Comparison of ENCODE assay signal across 27 mouse cellular contexts in genomic region chr11:51593368-51593767, GRCm38 (mm10). TPM values are rescaled to one million over a fixed set of nuclear protein-coding genes. Genes with fewer than 3 reads are reported as not detected.
DNase-seq lines count a peak whose midpoint lies in the region; ATAC-seq and TF ChIP-seq lines count a peak whose summit lies in the region.
"Had no signal": no experiment of that assay in that cellular context is flagged by ENCODE, and none has a peak within 500 bp of the region (broad histone marks: within the 10 kb centered on the region; RNA-seq: fewer than 3 reads in every experiment).

No protein-coding gene starts in this region.

- no peak overlapping the region for H3K9ac ChIP-seq in forebrain, embryonic 11.5 days (ENCODE audit: low read length)
- no peak overlapping the region for H3K9ac ChIP-seq in forebrain, embryonic 16.5 days (replicated peaks; ENCODE audit: low read depth, low read length)
- no peak overlapping the region for H3K9ac ChIP-seq in hindbrain, embryonic 13.5 days
- H3K9ac ChIP-seq in hindbrain, postnatal 0 days (replicated peaks; ENCODE audit: low read length) = no peak overlapping the region
- no peak overlapping the region for H3K9ac ChIP-seq in liver, embryonic 12.5 days
- H3K9ac ChIP-seq: embryonic facial prominence, embryonic 13.5 days; embryonic facial prominence, embryonic 15.5 days; forebrain, embryonic 15.5 days had no signal

- peak; percentile 21 for TF ChIP-seq POLR2A in myocyte (IDR thresholded peaks at IDR 0.05; ENCODE audit: insufficient read length, low read depth)

- no peak overlapping the region for H3K27ac ChIP-seq in forebrain, embryonic 11.5 days (ENCODE audit: low read depth, low read length)
- no peak overlapping the region for H3K27ac ChIP-seq in forebrain, embryonic 16.5 days (ENCODE audit: low read length)
- peak overlapping the region; percentile 5; the same call in 1 of the 2 replicates for H3K27ac ChIP-seq in hindbrain, embryonic 13.5 days
- no peak overlapping the region for H3K27ac ChIP-seq in hindbrain, postnatal 0 days
- 0 out of 2 replicates have a peak overlapping the region, but pooled peaks have one; percentile 1 for H3K27ac ChIP-seq in liver, embryonic 12.5 days
- H3K27ac ChIP-seq: embryonic facial prominence, embryonic 13.5 days; embryonic facial prominence, embryonic 15.5 days; forebrain, embryonic 10.5 days; forebrain, embryonic 15.5 days had no signal

- no peak overlapping the region for H3K4me3 ChIP-seq in forebrain, embryonic 11.5 days (ENCODE audit: low read depth, low read length)
- H3K4me3 ChIP-seq in forebrain, embryonic 16.5 days (replicated peaks; ENCODE audit: low read length) = no peak overlapping the region
- H3K4me3 ChIP-seq in hindbrain, embryonic 13.5 days = no peak overlapping the region
- H3K4me3 ChIP-seq in hindbrain, postnatal 0 days (ENCODE audit: low read length) = no peak overlapping the region
- no peak overlapping the region for H3K4me3 ChIP-seq in liver, embryonic 12.5 days
- H3K4me3 ChIP-seq in myocyte = no peak overlapping the region
- H3K4me3 ChIP-seq: embryonic facial prominence, embryonic 13.5 days; embryonic facial prominence, embryonic 15.5 days; erythroblast, embryonic 14.5 days; forebrain, embryonic 10.5 days; forebrain, embryonic 15.5 days had no signal

- no peak overlapping the region for H3K4me2 ChIP-seq in forebrain, embryonic 11.5 days (ENCODE audit: low read depth, low read length, severe bottlenecking)
- no peak overlapping the region for H3K4me2 ChIP-seq in forebrain, embryonic 16.5 days (ENCODE audit: low read length)
- no peak overlapping the region for H3K4me2 ChIP-seq in hindbrain, embryonic 13.5 days
- no peak overlapping the region for H3K4me2 ChIP-seq in hindbrain, postnatal 0 days (ENCODE audit: low read depth, low read length)
- no peak overlapping the region for H3K4me2 ChIP-seq in liver, embryonic 12.5 days
- no peak overlapping the region for H3K4me2 ChIP-seq in myocyte (ENCODE audit: low read depth)
- H3K4me2 ChIP-seq: embryonic facial prominence, embryonic 13.5 days; embryonic facial prominence, embryonic 15.5 days; forebrain, embryonic 15.5 days had no signal

- peak; percentile 47 for DNase-seq in forebrain, embryonic 11.5 days (ENCODE audit: low spot score)
- no peak for DNase-seq in hindbrain, postnatal 0 days (ENCODE audit: low spot score)
- no peak for DNase-seq in liver
- no peak for DNase-seq in layer of hippocampus, postnatal 10 days (ENCODE audit: low spot score in 2 of 2)
- DNase-seq: adrenal gland, adult 2 months; adrenal gland, postnatal 10 days; adrenal gland, postnatal 25 days; B cell, adult 2 months; cerebellum, adult 11 months; cerebellum, adult 18-20 months; cerebellum, adult 8-10 months; cerebellum, adult 9-11 months; cerebellum, postnatal 14 days; cerebellum, postnatal 36 days; embryo, embryonic 11 days had no signal

- no peaks in the 10 kb centered on the region for H3K9me3 ChIP-seq in forebrain, embryonic 11.5 days (ENCODE audit: control insufficient read depth, low read length)
- no peaks in the 10 kb centered on the region for H3K9me3 ChIP-seq in forebrain, embryonic 16.5 days (ENCODE audit: control insufficient read depth, low read length)
- no peaks in the 10 kb centered on the region for H3K9me3 ChIP-seq in hindbrain, embryonic 13.5 days
- no peaks in the 10 kb centered on the region for H3K9me3 ChIP-seq in hindbrain, postnatal 0 days (ENCODE audit: low read length)
- no peaks in the 10 kb centered on the region for H3K9me3 ChIP-seq in liver, embryonic 12.5 days (replicated peaks)
- H3K9me3 ChIP-seq: embryonic facial prominence, embryonic 13.5 days; embryonic facial prominence, embryonic 15.5 days; forebrain, embryonic 10.5 days; forebrain, embryonic 15.5 days had no signal

- ATAC-seq in forebrain, embryonic 11.5 days (replicated peaks; ENCODE audit: low FRiP score) = no peak
- no peak for ATAC-seq in forebrain, embryonic 16.5 days
- ATAC-seq in hindbrain, embryonic 13.5 days (ENCODE audit: low FRiP score) = no peak
- no peak for ATAC-seq in hindbrain, postnatal 0 days
- no peak for ATAC-seq in liver, embryonic 12.5 days
- ATAC-seq: activated CD4-positive, CD25-positive, alpha-beta regulatory T cell, adult 4 months; CD4-positive, CD25-positive, alpha-beta regulatory T cell, adult 4 months; forebrain, embryonic 15.5 days; Patski had no signal

- WGBS in forebrain, embryonic 11.5 days = 94% methylated on average over 4 of the region's 4 CpGs
- 95% methylated on average over 4 of the region's 4 CpGs for WGBS in forebrain, embryonic 16.5 days
- WGBS in hindbrain, embryonic 13.5 days = 98% methylated on average over 4 of the region's 4 CpGs
- 93% methylated on average over 4 of the region's 4 CpGs for WGBS in hindbrain, postnatal 0 days
- 88% methylated on average over 4 of the region's 4 CpGs for WGBS in liver, embryonic 12.5 days (ENCODE audit: insufficient replicate concordance)

- H3K27me3 ChIP-seq in forebrain, embryonic 11.5 days (ENCODE audit: control insufficient read depth, insufficient read depth, low read length) = no peaks in the 10 kb centered on the region
- no peaks in the 10 kb centered on the region for H3K27me3 ChIP-seq in forebrain, embryonic 16.5 days (replicated peaks; ENCODE audit: control insufficient read depth, insufficient read depth, low read length)
- no peaks in the 10 kb centered on the region for H3K27me3 ChIP-seq in hindbrain, embryonic 13.5 days
- no peaks in the 10 kb centered on the region for H3K27me3 ChIP-seq in hindbrain, postnatal 0 days (ENCODE audit: insufficient read depth, low read length)
- H3K27me3 ChIP-seq in liver, embryonic 12.5 days (replicated peaks) = no peaks in the 10 kb centered on the region
- no peaks in the 10 kb centered on the region for H3K27me3 ChIP-seq in myocyte (ENCODE audit: control insufficient read depth, insufficient read depth, insufficient read length)
- H3K27me3 ChIP-seq: embryonic facial prominence, embryonic 13.5 days; embryonic facial prominence, embryonic 15.5 days; forebrain, embryonic 15.5 days; Patski had no signal

- no peak overlapping the region for H3ac ChIP-seq in myocyte (ENCODE audit: control insufficient read depth, insufficient read length)

- H3K79me2 ChIP-seq in myocyte (ENCODE audit: control insufficient read depth, insufficient read depth) = no peaks in the 10 kb centered on the region

- no peak for TF ChIP-seq CTCF in hindbrain, postnatal 0 days (IDR thresholded peaks at IDR 0.05; ENCODE audit: low read depth)

- H3K36me3 ChIP-seq in forebrain, embryonic 11.5 days (ENCODE audit: control insufficient read depth, insufficient read depth, low read length) = peaks cover 39% of the 10 kb centered on the region
- peaks cover 55% of the 10 kb centered on the region for H3K36me3 ChIP-seq in forebrain, embryonic 16.5 days (ENCODE audit: control insufficient read depth, insufficient read depth)
- peaks cover 97% of the 10 kb centered on the region for H3K36me3 ChIP-seq in hindbrain, embryonic 13.5 days
- peaks cover 61% of the 10 kb centered on the region for H3K36me3 ChIP-seq in hindbrain, postnatal 0 days (ENCODE audit: insufficient read depth, low read length)
- H3K36me3 ChIP-seq in liver, embryonic 12.5 days = peaks cover 100% of the 10 kb centered on the region
- H3K36me3 ChIP-seq in myocyte (ENCODE audit: control insufficient read depth, insufficient read depth) = peaks cover 72% of the 10 kb centered on the region

- H3K4me1 ChIP-seq in forebrain, embryonic 11.5 days (replicated peaks; ENCODE audit: control insufficient read depth, insufficient read depth, low read length) = no peaks in the 10 kb centered on the region
- no peaks in the 10 kb centered on the region for H3K4me1 ChIP-seq in forebrain, embryonic 16.5 days (replicated peaks; ENCODE audit: control insufficient read depth, insufficient read depth, low read length)
- peaks cover 1% of the 10 kb centered on the region for H3K4me1 ChIP-seq in hindbrain, embryonic 13.5 days (replicated peaks)
- no peaks in the 10 kb centered on the region for H3K4me1 ChIP-seq in hindbrain, postnatal 0 days (ENCODE audit: insufficient read depth, low read length)
- H3K4me1 ChIP-seq in liver, embryonic 12.5 days = peaks cover 9% of the 10 kb centered on the region; the same call in 1 of the 2 replicates
- H3K4me1 ChIP-seq: embryonic facial prominence, embryonic 13.5 days; forebrain, embryonic 10.5 days; forebrain, embryonic 15.5 days had no signal

RNA-seq across cellular contexts. Expression of gene Phykpl, which starts 8.8 kb away (rescaled TPM):
- 14.9 and 16.7 TPM in 2 replicates for polyA plus RNA-seq in forebrain, embryonic 11.5 days (2014; fragmentation: Nextera tagmentation; extraction: Ambion mirVana)
- polyA plus RNA-seq in forebrain, embryonic 16.5 days (2015; fragmentation: Nextera tagmentation; extraction: Ambion mirVana) = 11.8 and 13.2 TPM in 2 replicates
- polyA plus RNA-seq in hindbrain, embryonic 13.5 days (2015; fragmentation: Nextera tagmentation; extraction: Ambion mirVana) = 10.5 and 11.0 TPM in 2 replicates
- total RNA-seq in hindbrain, postnatal 0 days (2014; rRNA removed) = 3.8 and 5.3 TPM in 2 replicates
- 7.9 and 8.6 TPM in 2 replicates for polyA plus RNA-seq in hindbrain, postnatal 0 days (2015; fragmentation: Nextera tagmentation; extraction: Ambion mirVana)
- polyA plus RNA-seq in liver, embryonic 12.5 days (2016; fragmentation: Nextera tagmentation; extraction: Ambion mirVana) = 20.1 and 22.2 TPM in 2 replicates
- polyA plus RNA-seq in myocyte (2012; fragmentation: generic; extraction: Trizol) = 7.0 TPM
- total RNA-seq in layer of hippocampus, postnatal 10 days (2021) = 10 to 100 TPM in 1 of 2 experiments, 1 to 10 TPM in 1; 8.3 to 10.3 TPM

RNA-seq across cellular contexts. Expression of gene Hnrnpab, which starts 13.3 kb away (rescaled TPM):
- 830 and 925 TPM in 2 replicates for polyA plus RNA-seq in forebrain, embryonic 11.5 days (2014; fragmentation: Nextera tagmentation; extraction: Ambion mirVana)
- polyA plus RNA-seq in forebrain, embryonic 16.5 days (2015; fragmentation: Nextera tagmentation; extraction: Ambion mirVana) = 441 and 518 TPM in 2 replicates
- 400 and 427 TPM in 2 replicates for polyA plus RNA-seq in hindbrain, embryonic 13.5 days (2015; fragmentation: Nextera tagmentation; extraction: Ambion mirVana)
- total RNA-seq in hindbrain, postnatal 0 days (2014; rRNA removed) = 212 and 258 TPM in 2 replicates
- 229 and 231 TPM in 2 replicates for polyA plus RNA-seq in hindbrain, postnatal 0 days (2015; fragmentation: Nextera tagmentation; extraction: Ambion mirVana)
- polyA plus RNA-seq in liver, embryonic 12.5 days (2016; fragmentation: Nextera tagmentation; extraction: Ambion mirVana) = 503 and 514 TPM in 2 replicates
- polyA plus RNA-seq in myocyte (2012; fragmentation: generic; extraction: Trizol) = 371 TPM
- total RNA-seq in layer of hippocampus, postnatal 10 days (2021) = 100 to 1,000 TPM; 238 to 239 TPM

RNA-seq across cellular contexts. Expression of gene Nhp2, which starts 26.2 kb away (rescaled TPM):
- polyA plus RNA-seq in forebrain, embryonic 11.5 days (2014; fragmentation: Nextera tagmentation; extraction: Ambion mirVana) = 154 and 165 TPM in 2 replicates
- 94.1 and 97.9 TPM in 2 replicates for polyA plus RNA-seq in forebrain, embryonic 16.5 days (2015; fragmentation: Nextera tagmentation; extraction: Ambion mirVana)
- 99.6 and 108 TPM in 2 replicates for polyA plus RNA-seq in hindbrain, embryonic 13.5 days (2015; fragmentation: Nextera tagmentation; extraction: Ambion mirVana)
- total RNA-seq in hindbrain, postnatal 0 days (2014; rRNA removed) = 43.9 and 60.8 TPM in 2 replicates
- 105 and 109 TPM in 2 replicates for polyA plus RNA-seq in hindbrain, postnatal 0 days (2015; fragmentation: Nextera tagmentation; extraction: Ambion mirVana)
- 217 and 228 TPM in 2 replicates for polyA plus RNA-seq in liver, embryonic 12.5 days (2016; fragmentation: Nextera tagmentation; extraction: Ambion mirVana)
- 137 TPM for polyA plus RNA-seq in myocyte (2012; fragmentation: generic; extraction: Trizol)
- total RNA-seq in layer of hippocampus, postnatal 10 days (2021) = 10 to 100 TPM; 56.9 to 60.4 TPM

RNA-seq across cellular contexts. Expression of gene Rmnd5b, which starts 42.3 kb away (rescaled TPM):
- 40.4 and 47.8 TPM in 2 replicates for polyA plus RNA-seq in forebrain, embryonic 11.5 days (2014; fragmentation: Nextera tagmentation; extraction: Ambion mirVana)
- 80.9 and 85.6 TPM in 2 replicates for polyA plus RNA-seq in forebrain, embryonic 16.5 days (2015; fragmentation: Nextera tagmentation; extraction: Ambion mirVana)
- polyA plus RNA-seq in hindbrain, embryonic 13.5 days (2015; fragmentation: Nextera tagmentation; extraction: Ambion mirVana) = 74.8 and 77.7 TPM in 2 replicates
- 81.3 and 99.9 TPM in 2 replicates for total RNA-seq in hindbrain, postnatal 0 days (2014; rRNA removed)
- 60.9 and 63.8 TPM in 2 replicates for polyA plus RNA-seq in hindbrain, postnatal 0 days (2015; fragmentation: Nextera tagmentation; extraction: Ambion mirVana)
- 30.4 and 34.4 TPM in 2 replicates for polyA plus RNA-seq in liver, embryonic 12.5 days (2016; fragmentation: Nextera tagmentation; extraction: Ambion mirVana)
- polyA plus RNA-seq in myocyte (2012; fragmentation: generic; extraction: Trizol) = 41.0 TPM
- total RNA-seq in layer of hippocampus, postnatal 10 days (2021) = 10 to 100 TPM; 54.8 to 55.1 TPM

RNA-seq across cellular contexts. Expression of gene N4bp3, which starts 57.3 kb away (rescaled TPM):
- polyA plus RNA-seq in forebrain, embryonic 11.5 days (2014; fragmentation: Nextera tagmentation; extraction: Ambion mirVana) = 11.3 and 11.7 TPM in 2 replicates
- 10.2 and 12.9 TPM in 2 replicates for polyA plus RNA-seq in forebrain, embryonic 16.5 days (2015; fragmentation: Nextera tagmentation; extraction: Ambion mirVana)
- polyA plus RNA-seq in hindbrain, embryonic 13.5 days (2015; fragmentation: Nextera tagmentation; extraction: Ambion mirVana) = 12.9 and 14.1 TPM in 2 replicates
- total RNA-seq in hindbrain, postnatal 0 days (2014; rRNA removed) = 48.0 and 55.6 TPM in 2 replicates
- polyA plus RNA-seq in hindbrain, postnatal 0 days (2015; fragmentation: Nextera tagmentation; extraction: Ambion mirVana) = 29.0 and 30.3 TPM in 2 replicates
- polyA plus RNA-seq in liver, embryonic 12.5 days (2016; fragmentation: Nextera tagmentation; extraction: Ambion mirVana) = 4.9 and 5.3 TPM in 2 replicates
- polyA plus RNA-seq in myocyte (2012; fragmentation: generic; extraction: Trizol) = 16.3 TPM
- 10 to 100 TPM; 14.1 to 15.5 TPM for total RNA-seq in layer of hippocampus, postnatal 10 days (2021)

Comparison
In these comparisons a context has a peak if more than half of its experiments do, and no peak if none do; other contexts are left out.
1. H3K27ac ChIP-seq: peak in hindbrain, embryonic 13.5 days (single experiment) and liver, embryonic 12.5 days (single experiment); none in forebrain, embryonic 11.5 days (single experiment), forebrain, embryonic 16.5 days (single experiment) and hindbrain, postnatal 0 days (single experiment).